Mouse (Mus musculus) MEL (cell line): Measurements from ENCODE around the gene Tsc2. TPM values are rescaled to one million over a fixed set of nuclear protein-coding genes. Genes with fewer than 3 reads are reported as not detected.

Experiments used
- DNase-seq: peaks from one replicate; pipeline ENCODE4 v3.0.0; 2011; ENCODE audit warnings: low read depth, low spot score
- H3K27ac ChIP-seq: 2 replicates; pipeline ENCODE4 v1.5.1; 2012; ENCODE audit warnings: low read depth, mild to moderate bottlenecking, control low read depth, low read length, moderate library complexity; ENCODE audit not compliant: control insufficient read depth
- H3K27me3 ChIP-seq, 2 experiments: fragments of 150-350 bp in 1 of 2; sonication (generic) in 1 of 2; 2 replicates each; pipeline ENCODE4 v1.6.1; 2012; ENCODE audit warnings: low read length in 2 of 2, mild to moderate bottlenecking in 2 of 2, improper control_type of control experiment in 1 of 2, moderate library complexity in 1 of 2; ENCODE audit not compliant: insufficient read depth in 2 of 2, control insufficient read depth in 1 of 2
- H3K36me3 ChIP-seq, 2 experiments: 2 replicates each; pipeline ENCODE4 v1.6.1; 2012 to 2014; ENCODE audit warnings: low read length in 2 of 2, improper control_type of control experiment in 1 of 2, inconsistent platforms in 1 of 2, mild to moderate bottlenecking in 1 of 2; ENCODE audit not compliant: insufficient read depth in 2 of 2, control insufficient read depth in 1 of 2
- H3K4me1 ChIP-seq, 2 experiments: fragments of 150-350 bp in 1 of 2; sonication (generic) in 1 of 2; 2 replicates each; pipeline ENCODE4 v1.6.1; 2012; ENCODE audit warnings: low read length in 2 of 2, improper control_type of control experiment in 1 of 2, mild to moderate bottlenecking in 1 of 2; ENCODE audit not compliant: insufficient read depth in 2 of 2, control insufficient read depth in 1 of 2
- H3K4me3 ChIP-seq, 2 experiments: fragments of 150-350 bp in 1 of 2; sonication (generic) in 1 of 2; 2 replicates each; pipeline ENCODE4 v1.5.1; 2012; ENCODE audit warnings: low read depth in 2 of 2, low read length in 2 of 2, mild to moderate bottlenecking in 2 of 2, moderate library complexity in 2 of 2, control low read depth in 1 of 2, improper control_type of control experiment in 1 of 2; ENCODE audit not compliant: control insufficient read depth in 1 of 2, insufficient read depth in 1 of 2
- H3K79me2 ChIP-seq: 2 replicates; pipeline ENCODE4 v1.6.1; 2012; ENCODE audit warnings: mild to moderate bottlenecking, low read length, moderate library complexity; ENCODE audit not compliant: control insufficient read depth, poor library complexity, insufficient read depth
- H3K9ac ChIP-seq: 2 replicates; pipeline ENCODE4 v1.6.1; 2012; ENCODE audit warnings: low read depth, mild to moderate bottlenecking, control low read depth, low read length, moderate library complexity; ENCODE audit not compliant: control insufficient read depth, poor library complexity, severe bottlenecking
- H3K9me3 ChIP-seq: fragments of 150-350 bp; sonication (generic); replicated peaks from 2 replicates; pipeline ENCODE4 v1.6.1; 2012; ENCODE audit warnings: mild to moderate bottlenecking, low read length, improper control_type of control experiment, moderate library complexity; ENCODE audit not compliant: insufficient read depth
- BHLHE40 ChIP-seq: IDR thresholded peaks from 2 replicates; pipeline ENCODE4 v1.6.1; 2012; ENCODE audit warnings: low read depth, mild to moderate bottlenecking, inconsistent platforms, low read length, improper control_type of control experiment, borderline replicate concordance
- CHD1 ChIP-seq: IDR thresholded peaks from 2 replicates; pipeline ENCODE4 v1.6.1; 2012; ENCODE audit warnings: low read depth, mild to moderate bottlenecking, inconsistent platforms, low read length, improper control_type of control experiment
- CHD2 ChIP-seq: IDR thresholded peaks from 2 replicates; pipeline ENCODE4 v1.6.1; 2011; ENCODE audit warnings: low read length, improper control_type of control experiment
- CTCF ChIP-seq, 3 experiments: IDR thresholded peaks in 2 of 3; conservative IDR thresholded peaks in 1 of 3; 2 replicates each; pipeline ENCODE4 v1.5.1; 2011 to 2012; ENCODE audit warnings: low read length in 3 of 3, low read depth in 2 of 3, mild to moderate bottlenecking in 2 of 3, improper control_type of control experiment in 1 of 3, inconsistent platforms in 1 of 3, mixed read lengths in 1 of 3, moderate library complexity in 1 of 3; ENCODE audit not compliant: control insufficient read depth in 1 of 3, insufficient read depth in 1 of 3, poor library complexity in 1 of 3, severe bottlenecking in 1 of 3
- E2F4 ChIP-seq: IDR thresholded peaks from 2 replicates; pipeline ENCODE4 v1.6.1; 2011; ENCODE audit warnings: low read depth, low read length, improper control_type of control experiment, borderline replicate concordance
- ELF1 ChIP-seq: IDR thresholded peaks from 2 replicates; pipeline ENCODE4 v1.6.1; 2014; ENCODE audit warnings: low read depth, mild to moderate bottlenecking, inconsistent platforms, low read length, improper control_type of control experiment, moderate library complexity
- EP300 ChIP-seq, 2 experiments: IDR thresholded peaks; 2 replicates each; pipeline ENCODE4 v1.6.1; 2011; ENCODE audit warnings: improper control_type of control experiment in 2 of 2, low read length in 2 of 2, low read depth in 1 of 2, mild to moderate bottlenecking in 1 of 2
- ETS1 ChIP-seq: IDR thresholded peaks from 2 replicates; pipeline ENCODE4 v1.6.1; 2012; ENCODE audit warnings: low read depth, mild to moderate bottlenecking, inconsistent platforms, low read length, improper control_type of control experiment, moderate library complexity
- GABPA ChIP-seq: IDR thresholded peaks from 2 replicates; pipeline ENCODE4 v1.6.1; 2012; ENCODE audit warnings: low read depth, mild to moderate bottlenecking, inconsistent platforms, low read length, improper control_type of control experiment, moderate library complexity
- GATA1 ChIP-seq: IDR thresholded peaks from 2 replicates; pipeline ENCODE4 v1.6.1; 2011; ENCODE audit warnings: low read depth, low read length, improper control_type of control experiment
- HCFC1 ChIP-seq: IDR thresholded peaks from 2 replicates; pipeline ENCODE4 v1.6.1; 2012; ENCODE audit warnings: low read depth, mild to moderate bottlenecking, inconsistent platforms, low read length, improper control_type of control experiment, moderate library complexity
- JUND ChIP-seq: IDR thresholded peaks from 2 replicates; pipeline ENCODE4 v1.6.1; 2011; ENCODE audit warnings: low read depth, mild to moderate bottlenecking, improper control_type of control experiment, low read length
- KAT2A ChIP-seq: conservative IDR thresholded peaks from 2 replicates; pipeline ENCODE4 v1.6.1; 2012; ENCODE audit warnings: low read depth, low read length, improper control_type of control experiment, inconsistent platforms
- MAX ChIP-seq: IDR thresholded peaks from 2 replicates; pipeline ENCODE4 v1.6.1; 2011; ENCODE audit warnings: low read length, improper control_type of control experiment
- MAZ ChIP-seq: IDR thresholded peaks from 2 replicates; pipeline ENCODE4 v1.6.1; 2012; ENCODE audit warnings: low read depth, mild to moderate bottlenecking, inconsistent platforms, low read length, improper control_type of control experiment
- MEF2A ChIP-seq: IDR thresholded peaks from 2 replicates; pipeline ENCODE4 v1.6.1; 2014; ENCODE audit warnings: low read depth, mild to moderate bottlenecking, inconsistent platforms, low read length, improper control_type of control experiment; ENCODE audit not compliant: poor library complexity, insufficient replicate concordance, severe bottlenecking; ENCODE audit errors: extremely low read depth
- MXI1 ChIP-seq: IDR thresholded peaks from 2 replicates; pipeline ENCODE4 v1.6.1; 2011; ENCODE audit warnings: mild to moderate bottlenecking, low read depth, low read length, improper control_type of control experiment
- MYB ChIP-seq: IDR thresholded peaks from 2 replicates; pipeline ENCODE4 v1.6.1; 2011; ENCODE audit warnings: mild to moderate bottlenecking, low read depth, low read length, improper control_type of control experiment
- MYC ChIP-seq: IDR thresholded peaks from 2 replicates; pipeline ENCODE4 v1.6.1; 2011; ENCODE audit warnings: low read depth, mild to moderate bottlenecking, low read length, improper control_type of control experiment, moderate library complexity
- NELFE ChIP-seq: IDR thresholded peaks from 2 replicates; pipeline ENCODE4 v1.6.1; 2011; ENCODE audit warnings: low read depth, low read length, improper control_type of control experiment
- NRF1 ChIP-seq: IDR thresholded peaks from 2 replicates; pipeline ENCODE4 v1.6.1; 2014; ENCODE audit warnings: low read depth, mild to moderate bottlenecking, inconsistent platforms, low read length, improper control_type of control experiment, moderate library complexity; ENCODE audit not compliant: poor library complexity, insufficient read depth, severe bottlenecking
- POLR2AphosphoS2 ChIP-seq: IDR thresholded peaks from 2 replicates; pipeline ENCODE4 v1.6.1; 2011; ENCODE audit warnings: low read length, improper control_type of control experiment
- RAD21 ChIP-seq: IDR thresholded peaks from 2 replicates; pipeline ENCODE4 v1.6.1; 2011; ENCODE audit warnings: mild to moderate bottlenecking, low read depth, low read length, improper control_type of control experiment
- RCOR1 ChIP-seq: IDR thresholded peaks from 2 replicates; pipeline ENCODE4 v1.6.1; 2012; ENCODE audit warnings: low read depth, mild to moderate bottlenecking, inconsistent platforms, low read length, improper control_type of control experiment
- SIN3A ChIP-seq: IDR thresholded peaks from 2 replicates; pipeline ENCODE4 v1.6.1; 2012; ENCODE audit warnings: low read length, improper control_type of control experiment, inconsistent platforms
- SMC3 ChIP-seq: IDR thresholded peaks from 2 replicates; pipeline ENCODE4 v1.6.1; 2011; ENCODE audit warnings: low read depth, low read length, improper control_type of control experiment
- TAL1 ChIP-seq: IDR thresholded peaks from 2 replicates; pipeline ENCODE4 v1.6.1; 2012; ENCODE audit warnings: mild to moderate bottlenecking, inconsistent platforms, low read length, moderate library complexity, mixed read lengths
- TBP ChIP-seq: IDR thresholded peaks from 2 replicates; pipeline ENCODE4 v1.8.0; 2011; ENCODE audit warnings: low read depth, low read length, improper control_type of control experiment
- TCF12 ChIP-seq: IDR thresholded peaks from 2 replicates; pipeline ENCODE4 v1.6.1; 2014; ENCODE audit warnings: low read depth, mild to moderate bottlenecking, inconsistent platforms, low read length, improper control_type of control experiment, moderate library complexity
- UBTF ChIP-seq: IDR thresholded peaks from 2 replicates; pipeline ENCODE4 v1.6.1; 2012; ENCODE audit warnings: low read depth, mild to moderate bottlenecking, inconsistent platforms, low read length, improper control_type of control experiment, moderate library complexity, borderline replicate concordance; ENCODE audit not compliant: insufficient read depth
- USF1 ChIP-seq: IDR thresholded peaks from 2 replicates; pipeline ENCODE4 v1.6.1; 2014; ENCODE audit warnings: low read depth, mild to moderate bottlenecking, inconsistent platforms, low read length, improper control_type of control experiment, moderate library complexity
- USF2 ChIP-seq, 2 experiments: IDR thresholded peaks; 2 replicates each; pipeline ENCODE4 v1.6.1; 2011 to 2012; ENCODE audit warnings: improper control_type of control experiment in 2 of 2, low read length in 2 of 2, borderline replicate concordance in 1 of 2, inconsistent platforms in 1 of 2, low read depth in 1 of 2, mild to moderate bottlenecking in 1 of 2; ENCODE audit not compliant: insufficient read depth in 1 of 2
- ZC3H11A ChIP-seq: IDR thresholded peaks from 2 replicates; pipeline ENCODE4 v1.6.1; 2012; ENCODE audit warnings: low read depth, mild to moderate bottlenecking, inconsistent platforms, low read length, improper control_type of control experiment
- ZKSCAN1 ChIP-seq: IDR thresholded peaks from 2 replicates; pipeline ENCODE4 v1.6.1; 2012; ENCODE audit warnings: low read depth, mild to moderate bottlenecking, inconsistent platforms, low read length, improper control_type of control experiment, moderate library complexity
- ZNF384 ChIP-seq: IDR thresholded peaks from 2 replicates; pipeline ENCODE4 v1.6.1; 2012; ENCODE audit warnings: low read depth, mild to moderate bottlenecking, inconsistent platforms, low read length, improper control_type of control experiment
- polyA plus RNA-seq, 2 experiments: library from polyadenylated mRNA; stranded (reverse) in 1 of 2; unstranded in 1 of 2; fragments of >175 nt in 1 of 2; fragments of >200 nt in 1 of 2; gene quantifications; 2 replicates each; pipeline versions ENCODE4 v1.2.1 to v1.2.4; 2012; ENCODE audit warnings: low replicate concordance in 2 of 2, low read depth in 1 of 2; ENCODE audit not compliant: insufficient read length in 2 of 2, insufficient read depth in 1 of 2, missing spikeins in 1 of 2
- total RNA-seq: library from RNA; depleted of rRNA; stranded (reverse); fragments of 300-350 nt; gene quantifications from 2 replicates; pipeline ENCODE4 v1.2.3, GENCODE M21; 2012

Gene Tsc2
- total and polyA plus RNA-seq, 3 experiments = 48.8 to 99.2 TPM; not detected in 1

- Histone ChIP-seq H3K9ac (peak within 1 kb of the TSS; percentile 84), H3K79me2 (peaks cover 7% of the 10 kb centered on the region), H3K36me3 (peaks cover 0 to 8% of the 10 kb centered on the region in 2 experiments; a peak in 1 of 4 replicates), H3K27ac (peak within 1 kb of the TSS; percentile 69), H3K27me3 (no peaks in the 10 kb centered on the region), H3K4me3 (peak within 1 kb of the TSS; percentile 79 to 86), H3K4me1 (peaks cover 2 to 7% of the 10 kb centered on the region in 2 experiments; a peak in 3 of 4 replicates), H3K9me3 (no peaks in the 10 kb centered on the region)
- DNase-seq = peak; percentile 99
- TF ChIP-seq ELF1 (peak; percentile 40; the same call in 1 of the 2 replicates), UBTF (no peak), NRF1 (peak; percentile 68), RAD21 (no peak), JUND (no peak), GABPA (no peak), MAZ (peak; percentile 95), SIN3A (peak; percentile 44; the same call in 1 of the 2 replicates), MYC (no peak), HCFC1 (peak; percentile 61; the same call in 1 of the 2 replicates), CHD2 (no peak), MXI1 (peak; percentile 16; the same call in 1 of the 2 replicates), RCOR1 (no peak), SMC3 (no peak), ZNF384 (no peak), CTCF (IDR thresholded peaks at IDR 0.05 in 2 of 3, conservative IDR thresholded peaks at IDR 0.05 in 1 of 3; ENCODE audit: control insufficient read depth in 1 of 3, insufficient read depth in 1 of 3, low read depth in 2 of 3, low read length in 3 of 3, poor library complexity in 1 of 3, severe bottlenecking in 1 of 3) (no peak), E2F4 (no peak), ZKSCAN1 (no peak), TAL1 (no peak), ZC3H11A (no peak), USF2 (IDR thresholded peaks at IDR 0.05; ENCODE audit: borderline replicate concordance in 1 of 2, insufficient read depth in 1 of 2, low read depth in 1 of 2, low read length in 2 of 2) (no peak), TBP (0 out of 2 replicates have a peak, but pooled peaks have one; percentile 55), MAX (no peak; the same call in 1 of the 2 replicates), EP300 (IDR thresholded peaks at IDR 0.05; ENCODE audit: low read depth in 1 of 2, low read length in 2 of 2) (no peak), MYB (no peak), GATA1 (no peak), BHLHE40 (no peak), ETS1 (no peak), USF1 (no peak), MEF2A (no peak), KAT2A (no peak), TCF12 (peak; percentile 15; the same call in 1 of the 2 replicates), NELFE (peak; percentile 91), CHD1 (0 out of 2 replicates have a peak, but pooled peaks have one; percentile 38), POLR2AphosphoS2 (peak; percentile 82)
These were observed 82.6 kb downstream of the Tsc2 start, which contains the start of gene Pkd1 for GRCm38 (mm10) chr17:24549618-24550415. Gene Pkd1 (plus strand): TSS chr17:24549834.
